Mouse (Mus musculus): ENCODE measurements around the gene Zc3h8. TPM values are rescaled to one million over a fixed set of nuclear protein-coding genes. Genes with fewer than 3 reads are reported as not detected.

Zc3h8 gene
- polyA plus RNA-seq (2016; fragmentation: Nextera tagmentation; extraction: Ambion mirVana) = 8.4 and 9.8 TPM in 2 replicates

DNA sequence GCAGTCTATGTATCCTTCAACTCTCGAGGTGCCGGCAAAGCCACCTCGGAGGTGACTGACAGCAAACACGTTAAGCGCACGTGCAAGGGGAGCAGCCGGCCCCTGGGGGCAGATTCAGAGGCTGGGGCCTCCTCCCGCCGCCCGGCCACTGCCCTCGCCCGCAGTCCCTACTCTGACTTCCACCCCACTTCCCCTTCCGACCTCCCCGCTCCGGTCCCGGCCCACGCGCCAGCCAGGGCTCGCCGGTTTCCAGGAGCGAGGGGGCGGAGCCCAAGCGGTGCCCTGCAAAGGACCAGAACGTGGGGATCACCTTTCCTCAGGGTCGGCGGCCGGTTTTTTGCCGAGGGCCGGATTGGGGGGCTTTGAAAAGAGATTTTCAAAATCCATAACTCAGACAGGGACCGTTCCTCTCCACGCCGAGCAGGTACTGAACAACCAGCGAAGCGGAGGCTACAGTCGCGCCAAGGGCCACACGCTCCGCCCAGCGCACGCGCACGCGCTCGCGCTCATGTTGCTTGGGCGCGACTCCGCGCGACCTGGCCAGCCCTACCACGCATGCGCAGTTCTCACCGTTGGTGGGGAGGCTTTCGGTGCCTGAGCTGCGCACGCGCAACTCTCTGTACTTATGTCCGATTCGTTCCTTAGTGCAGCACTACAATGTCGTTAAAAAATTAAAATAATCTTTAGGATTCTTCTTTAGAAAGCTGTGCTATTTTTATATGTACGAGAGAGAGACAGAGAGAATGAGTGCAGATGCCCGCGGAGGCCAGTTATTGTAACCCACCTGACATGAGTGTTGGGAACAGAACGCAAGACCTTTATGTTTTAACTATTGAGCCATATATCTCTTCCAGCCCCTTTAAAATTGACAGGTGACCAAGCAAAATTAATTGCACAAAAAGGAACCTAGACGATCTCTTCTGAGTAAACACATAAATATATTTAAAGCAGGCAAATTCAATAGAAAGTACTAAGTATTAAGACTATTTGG lies at the start of gene Zc3h8:
Gene Zc3h8, minus strand, starts transcription at position 540 of the 991 bp plus-strand sequence.
- WGBS = 2% methylated on average over 65 of the region's 65 CpGs

DNA sequence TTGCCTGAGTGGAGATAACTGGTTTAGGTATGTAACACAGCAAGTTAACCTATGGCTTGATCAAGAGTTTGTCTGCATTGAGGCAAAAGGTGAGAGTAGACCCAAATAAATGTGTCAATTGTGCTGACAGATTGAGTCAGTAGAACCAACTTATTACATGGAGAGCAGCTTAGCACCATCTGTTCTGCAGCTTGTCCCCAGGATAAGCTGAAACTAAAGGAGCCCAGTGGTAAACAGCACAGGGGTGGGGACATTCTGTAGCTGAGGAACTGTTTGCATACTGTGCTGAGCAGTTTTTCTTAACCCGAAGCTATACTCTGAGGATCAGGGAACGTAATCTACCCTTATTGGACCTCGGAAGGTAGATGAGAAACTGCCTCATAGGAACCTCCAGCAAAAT lies 40.9 kb upstream of the Zc3h8 start:
- no peaks in the 10 kb centered on the region for H3K27me3 ChIP-seq (replicated peaks; ENCODE audit: low read depth, poor library complexity, severe bottlenecking)
- H3K27ac ChIP-seq (replicated peaks) = no peak overlapping the region
- 89% methylated on average over 3 of the region's 3 CpGs for WGBS
- H3K36me3 ChIP-seq (replicated peaks) = no peaks in the 10 kb centered on the region
- H3K4me1 ChIP-seq = peaks cover 6% of the 10 kb centered on the region
- DNase-seq (ENCODE audit: low spot score) = no peak
- H3K4me3 ChIP-seq = no peak overlapping the region
- no peaks in the 10 kb centered on the region for H3K9me3 ChIP-seq

More for the DNA sequence above, at the start of gene Zc3h8:
- Histone ChIP-seq H3K4me3 (peak within 1 kb of the TSS; percentile 85), H3K27me3 (replicated peaks; ENCODE audit: low read depth, poor library complexity, severe bottlenecking) (no peaks in the 10 kb centered on the region), H3K36me3 (replicated peaks) (peaks cover 13% of the 10 kb centered on the region), H3K9me3 (no peaks in the 10 kb centered on the region), H3K27ac (replicated peaks) (peak within 1 kb of the TSS; percentile 93), H3K4me1 (peaks cover 7% of the 10 kb centered on the region)
- DNase-seq (ENCODE audit: low spot score) = peak; percentile 97

DNA sequence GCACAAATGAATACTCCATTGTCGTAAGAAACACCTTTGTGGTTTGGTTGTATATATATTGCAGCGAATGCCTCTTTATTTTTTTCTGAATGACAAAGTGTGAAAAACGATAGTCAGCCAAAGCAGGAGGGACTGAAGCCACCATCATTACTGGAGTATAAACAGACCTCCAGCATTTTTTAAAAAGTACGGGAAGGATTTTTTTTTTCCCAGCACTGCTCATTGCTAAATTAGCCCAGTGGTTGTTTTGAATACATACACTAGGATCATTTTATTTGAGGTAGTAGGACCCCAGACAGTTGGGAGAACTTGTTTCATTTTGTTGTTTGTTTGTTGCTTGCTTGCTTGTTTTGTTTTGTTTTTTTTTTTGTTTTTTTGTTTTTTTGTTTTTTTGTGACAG lies 31.7 kb upstream of the Zc3h8 start:
- no peak for DNase-seq (ENCODE audit: low spot score)
- WGBS = 77% methylated on average over 4 of the region's 4 CpGs
- H3K4me1 ChIP-seq = no peaks in the 10 kb centered on the region
- no peak overlapping the region for H3K27ac ChIP-seq (replicated peaks)
- no peak overlapping the region for H3K4me3 ChIP-seq
- H3K36me3 ChIP-seq (replicated peaks) = no peaks in the 10 kb centered on the region
- H3K9me3 ChIP-seq = no peaks in the 10 kb centered on the region
- H3K27me3 ChIP-seq (replicated peaks; ENCODE audit: low read depth, poor library complexity, severe bottlenecking) = no peaks in the 10 kb centered on the region

DNA sequence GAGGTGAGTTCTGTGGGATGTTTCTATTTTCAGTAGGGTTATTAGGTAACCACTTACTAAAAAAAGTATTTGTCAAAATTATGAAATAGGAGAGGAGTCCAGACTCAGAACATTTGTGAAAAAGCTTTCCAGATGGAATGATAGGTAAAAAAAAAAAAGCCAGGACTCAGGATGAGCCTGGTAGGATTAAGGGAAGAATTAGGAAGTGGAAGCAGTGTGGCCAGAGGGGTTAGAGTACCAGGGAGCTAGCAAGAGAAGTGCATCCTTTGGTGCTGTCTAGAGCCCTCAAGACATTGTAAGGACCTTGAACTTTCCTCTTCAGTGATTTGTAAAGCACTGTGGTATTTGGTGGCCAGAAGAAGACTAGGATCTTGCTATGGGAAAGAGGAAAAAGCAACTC lies 28.4 kb upstream of the Zc3h8 start:
- no peaks in the 10 kb centered on the region for H3K27me3 ChIP-seq (replicated peaks; ENCODE audit: low read depth, poor library complexity, severe bottlenecking)
- H3K4me1 ChIP-seq = peaks cover 10% of the 10 kb centered on the region; the same call in 1 of the 2 replicates
- H3K9me3 ChIP-seq = no peaks in the 10 kb centered on the region
- H3K4me3 ChIP-seq = no peak overlapping the region
- no peak for DNase-seq (ENCODE audit: low spot score)
- no peak overlapping the region for H3K27ac ChIP-seq (replicated peaks)
- no peaks in the 10 kb centered on the region for H3K36me3 ChIP-seq (replicated peaks)

DNA sequence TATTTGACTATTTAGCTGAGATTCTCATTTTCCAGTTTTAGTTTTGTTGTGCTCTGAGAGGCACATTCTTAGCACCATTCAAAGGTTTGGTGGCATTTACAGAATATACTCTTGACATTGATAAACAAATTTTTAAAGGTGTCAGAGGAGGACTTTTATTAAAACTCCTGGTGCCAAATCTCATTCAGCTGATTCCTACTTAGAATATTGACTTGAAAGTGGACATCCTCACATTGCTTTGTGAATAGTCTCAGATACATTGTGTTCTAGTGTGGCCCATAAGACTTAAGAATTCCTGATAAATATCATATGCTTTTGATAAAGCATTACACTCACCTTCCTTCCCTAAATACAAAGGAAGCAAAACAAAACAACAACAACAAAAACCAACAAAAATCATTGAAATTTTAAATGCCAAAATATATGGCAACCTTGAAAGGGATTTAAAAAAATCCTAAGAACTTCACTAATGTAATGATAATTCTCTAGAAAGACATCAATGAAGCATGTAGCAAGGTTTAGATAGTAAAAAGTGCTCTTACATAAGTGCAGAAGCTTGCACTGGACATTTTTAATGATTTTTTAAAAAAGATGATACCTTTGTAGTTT lies 24.7 kb upstream of the Zc3h8 start:
- Histone ChIP-seq H3K27me3 (replicated peaks; ENCODE audit: low read depth, poor library complexity, severe bottlenecking) (no peaks in the 10 kb centered on the region), H3K4me3 (peak overlapping the region; percentile 69), H3K27ac (replicated peaks) (peak overlapping the region; percentile 99), H3K36me3 (replicated peaks) (no peaks in the 10 kb centered on the region), H3K4me1 (peaks cover 21% of the 10 kb centered on the region), H3K9me3 (no peaks in the 10 kb centered on the region)
- DNase-seq (ENCODE audit: low spot score) = no peak

DNA sequence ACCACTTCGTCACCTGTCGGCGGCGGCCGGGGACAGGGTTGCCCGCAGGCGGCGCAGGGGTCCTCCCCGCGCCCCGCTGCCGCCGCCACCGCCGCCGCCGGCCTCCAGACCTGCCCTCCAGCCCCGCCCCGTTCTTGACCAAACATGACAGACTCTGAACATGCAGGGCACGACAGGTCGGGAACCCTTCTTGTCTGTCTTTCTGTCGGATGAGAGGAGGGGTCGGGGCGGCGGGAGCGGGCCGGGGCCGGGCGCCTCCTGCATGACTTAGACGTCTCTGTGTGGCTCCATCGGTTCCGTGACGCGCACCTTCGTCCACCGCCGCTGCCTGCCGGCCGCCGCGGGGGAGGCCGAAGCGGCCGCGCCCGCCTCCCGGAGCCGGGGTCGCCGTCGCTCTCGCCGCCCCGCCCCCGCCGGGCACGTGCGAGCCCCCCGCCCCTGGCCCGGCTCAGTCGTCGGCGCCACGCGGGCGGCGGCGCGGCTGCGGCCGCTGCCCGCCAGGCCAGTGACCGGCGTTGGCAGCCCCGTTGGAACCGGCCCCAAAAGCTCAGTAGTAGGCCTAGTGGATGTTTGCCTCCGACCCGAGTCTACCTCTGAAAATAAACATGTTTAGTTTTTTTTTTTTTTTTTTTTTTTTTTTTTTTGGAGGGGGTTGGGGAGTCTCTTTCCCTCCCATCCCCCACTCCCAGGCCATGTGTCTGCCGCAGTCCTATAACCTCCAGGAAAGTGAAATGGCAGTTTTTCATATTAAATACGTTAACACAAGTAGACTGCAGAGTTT lies 24.0 kb upstream of the Zc3h8 start, which contains the start of gene Gm10762:
Gene Gm10762, minus strand, starts transcription at position 65 of the 781 bp plus-strand sequence.
- Histone ChIP-seq H3K4me1 (peaks cover 21% of the 10 kb centered on the region), H3K36me3 (replicated peaks) (no peaks in the 10 kb centered on the region), H3K4me3 (peak within 1 kb of the TSS; percentile 69), H3K27me3 (replicated peaks; ENCODE audit: low read depth, poor library complexity, severe bottlenecking) (no peaks in the 10 kb centered on the region), H3K9me3 (no peaks in the 10 kb centered on the region), H3K27ac (replicated peaks) (peak within 1 kb of the TSS; percentile 99)
- 2% methylated on average over 80 of the region's 80 CpGs for WGBS
- DNase-seq (ENCODE audit: low spot score) = peak; percentile 90

DNA sequence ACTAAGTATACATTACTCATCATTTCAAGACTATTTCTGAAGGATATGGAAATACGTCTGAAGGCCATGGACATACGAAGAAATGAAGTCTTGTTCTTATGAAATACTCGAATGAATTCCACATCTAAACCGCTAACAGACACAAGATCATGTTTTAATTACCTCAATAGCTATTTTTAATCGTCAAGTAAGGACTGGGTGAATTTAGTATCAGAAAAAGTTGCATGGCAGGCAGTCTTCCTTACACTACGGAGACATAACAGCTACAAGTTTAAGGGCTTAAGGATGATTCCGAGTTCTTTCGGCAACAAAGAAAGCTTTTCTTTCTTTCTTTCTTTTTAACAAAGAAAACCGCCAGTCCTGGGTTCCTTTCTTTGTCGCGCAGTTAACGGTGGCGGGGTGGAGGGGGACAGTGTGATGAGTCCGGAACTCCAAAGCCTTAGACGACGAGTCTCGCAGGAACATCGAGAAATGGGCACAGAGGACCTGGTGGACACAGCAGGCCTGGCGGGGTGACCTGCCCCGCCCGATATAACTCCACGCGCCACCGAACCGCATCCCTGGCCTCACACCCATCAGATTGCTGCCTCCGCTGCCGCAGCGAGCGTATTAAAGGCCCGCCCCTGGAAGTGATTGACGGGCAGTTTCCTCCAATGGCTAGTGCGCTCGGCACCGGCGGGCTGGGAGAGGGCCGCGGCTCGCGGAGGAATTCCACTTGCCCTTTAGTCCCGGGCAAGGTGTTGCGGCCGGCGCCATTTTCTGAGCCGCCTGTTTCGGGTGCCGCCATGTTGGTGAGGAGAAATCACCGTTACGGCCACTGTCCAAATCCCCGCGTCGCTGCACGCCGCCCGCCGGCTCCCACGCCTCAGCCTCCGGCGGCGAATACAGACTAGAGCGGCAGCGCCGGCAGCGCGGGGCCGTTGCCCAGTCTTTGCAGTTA lies 23.0 kb upstream of the Zc3h8 start, which contains the start of gene Zc3h6:
Gene Zc3h6, plus strand, starts transcription at position 762 of the 940 bp plus-strand sequence.
- 2% methylated on average over 65 of the region's 65 CpGs for WGBS

DNA sequence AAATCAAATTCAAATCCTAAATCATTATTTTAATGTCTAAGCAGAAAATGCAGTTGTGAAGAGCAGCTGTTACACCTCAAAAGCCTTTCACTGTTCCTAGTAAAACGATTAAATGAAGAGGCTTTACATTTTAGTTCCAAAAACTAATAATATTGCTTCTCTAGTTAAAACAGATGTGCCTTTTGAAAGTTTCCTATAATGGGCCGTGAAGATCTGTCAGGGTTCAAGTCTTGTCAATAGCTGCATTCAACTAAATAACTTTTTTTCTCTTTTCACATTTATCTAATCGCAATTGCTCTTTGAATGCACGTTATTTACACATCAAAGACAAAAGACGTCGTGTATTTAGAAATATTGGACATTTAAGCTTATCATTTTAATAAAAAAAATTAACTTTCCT lies 22.4 kb upstream of the Zc3h8 start:
- H3K27me3 ChIP-seq (replicated peaks; ENCODE audit: low read depth, poor library complexity, severe bottlenecking) = no peaks in the 10 kb centered on the region
- DNase-seq (ENCODE audit: low spot score) = no peak
- no peaks in the 10 kb centered on the region for H3K36me3 ChIP-seq (replicated peaks)
- 24% methylated on average over 6 of the region's 6 CpGs for WGBS
- peaks cover 21% of the 10 kb centered on the region for H3K4me1 ChIP-seq
- peak overlapping the region; percentile 99 for H3K27ac ChIP-seq (replicated peaks)
- H3K4me3 ChIP-seq = peak overlapping the region; percentile 69
- H3K9me3 ChIP-seq = no peaks in the 10 kb centered on the region

More for the DNA sequence above, 23.0 kb upstream of the Zc3h8 start, which contains the start of gene Zc3h6:
- H3K27me3 ChIP-seq (replicated peaks; ENCODE audit: low read depth, poor library complexity, severe bottlenecking) = no peaks in the 10 kb centered on the region
- H3K4me1 ChIP-seq = peaks cover 21% of the 10 kb centered on the region
- H3K27ac ChIP-seq (replicated peaks) = peak within 1 kb of the TSS; percentile 99
- H3K4me3 ChIP-seq = peak within 1 kb of the TSS; percentile 69
- H3K9me3 ChIP-seq = no peaks in the 10 kb centered on the region
- DNase-seq (ENCODE audit: low spot score) = peak; percentile 99
- H3K36me3 ChIP-seq (replicated peaks) = no peaks in the 10 kb centered on the region

DNA sequence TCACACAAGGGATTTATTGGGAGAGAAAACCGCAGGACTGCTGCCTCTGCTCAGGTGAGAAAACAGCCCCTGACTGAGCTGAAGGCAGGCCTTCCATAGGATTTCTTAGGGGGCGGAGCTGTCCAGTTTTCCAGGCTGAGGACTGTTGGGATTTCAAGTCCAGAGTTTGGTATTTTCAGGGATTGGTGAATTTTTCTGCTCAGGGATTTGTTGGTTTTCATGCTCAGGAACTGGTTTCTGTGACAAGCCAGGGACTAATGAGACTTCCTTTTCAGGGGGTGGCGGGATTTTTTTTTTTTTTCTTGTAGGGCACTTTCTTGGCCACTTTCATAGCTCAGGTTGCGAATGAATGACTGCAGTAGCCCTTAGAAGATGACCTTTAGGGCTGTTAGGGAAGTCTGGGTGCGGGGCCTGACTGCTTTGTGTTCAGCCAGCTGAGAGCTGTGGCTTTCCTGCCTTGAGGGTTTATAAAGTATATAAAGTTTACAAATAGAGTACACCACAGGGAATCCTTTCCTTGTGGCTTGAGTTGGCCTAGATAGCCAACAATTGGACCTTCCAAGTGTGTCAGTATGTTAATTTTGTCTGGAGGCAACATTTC lies 21.7 kb upstream of the Zc3h8 start:
- no peaks in the 10 kb centered on the region for H3K36me3 ChIP-seq (replicated peaks)
- H3K27ac ChIP-seq (replicated peaks) = peak overlapping the region; percentile 99
- peak; percentile 33 for DNase-seq (ENCODE audit: low spot score)
- H3K27me3 ChIP-seq (replicated peaks; ENCODE audit: low read depth, poor library complexity, severe bottlenecking) = no peaks in the 10 kb centered on the region
- peak overlapping the region; percentile 69 for H3K4me3 ChIP-seq
- peaks cover 21% of the 10 kb centered on the region for H3K4me1 ChIP-seq
- WGBS = 33% methylated on average over 5 of the region's 5 CpGs
- no peaks in the 10 kb centered on the region for H3K9me3 ChIP-seq

DNA sequence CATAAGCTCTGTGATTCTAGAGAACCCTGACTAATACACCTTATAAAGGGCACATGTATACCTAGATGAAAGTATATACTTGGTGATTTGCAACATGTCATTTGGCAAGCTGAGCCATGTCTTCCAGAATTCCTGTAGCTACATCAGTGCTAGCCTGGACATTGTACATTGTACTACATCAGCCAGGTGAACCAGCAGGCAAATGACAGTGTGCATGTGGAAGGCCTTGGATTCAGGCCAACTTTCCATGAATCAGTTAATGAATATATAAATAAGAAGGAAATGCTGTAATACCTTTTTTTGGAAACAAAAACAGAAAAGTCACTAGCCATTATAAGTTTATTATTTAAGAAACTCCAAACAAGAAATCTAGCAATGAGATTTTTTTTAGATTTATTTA lies 10.3 kb upstream of the Zc3h8 start:
- Histone ChIP-seq H3K27me3 (replicated peaks; ENCODE audit: low read depth, poor library complexity, severe bottlenecking) (no peaks in the 10 kb centered on the region; the same call in 1 of the 2 replicates), H3K27ac (replicated peaks) (no peak overlapping the region), H3K9me3 (no peaks in the 10 kb centered on the region), H3K4me3 (no peak overlapping the region), H3K4me1 (no peaks in the 10 kb centered on the region), H3K36me3 (replicated peaks) (no peaks in the 10 kb centered on the region)
- no peak for DNase-seq (ENCODE audit: low spot score)

DNA sequence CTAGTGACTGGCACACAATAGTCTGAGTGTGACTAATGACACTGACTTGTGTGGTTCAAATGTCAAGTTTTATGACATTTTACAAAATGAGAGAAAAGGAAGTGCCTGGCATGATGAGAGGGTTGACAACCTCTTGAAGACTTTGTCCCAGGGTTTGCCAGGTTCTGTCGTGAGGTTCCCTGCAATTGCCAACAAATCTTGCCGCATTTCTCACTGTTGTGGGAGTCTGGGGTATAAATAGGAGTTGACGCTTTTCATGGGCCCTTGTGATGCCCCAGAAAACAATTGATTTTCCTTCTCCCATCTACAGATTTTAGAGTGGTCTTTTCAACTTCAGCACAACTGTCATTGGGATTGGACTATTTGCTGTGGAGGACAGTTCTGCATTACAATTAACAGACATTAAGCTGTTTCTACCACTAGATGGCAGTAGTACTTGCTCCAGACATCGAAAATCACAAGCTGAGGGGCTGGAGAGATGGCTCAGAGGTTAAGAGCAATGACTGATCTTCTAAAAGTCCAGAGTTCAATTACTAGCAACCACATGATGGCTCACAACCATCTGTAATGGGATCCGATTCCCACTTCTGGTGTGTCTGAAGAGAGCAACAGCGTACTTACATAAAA lies 4.2 kb upstream of the Zc3h8 start:
- WGBS = 33% methylated on average over 6 of the region's 6 CpGs
- H3K27me3 ChIP-seq (replicated peaks; ENCODE audit: low read depth, poor library complexity, severe bottlenecking) = no peaks in the 10 kb centered on the region; the same call in 1 of the 2 replicates
- peak; percentile 43 for DNase-seq (ENCODE audit: low spot score)

More for the DNA sequence above, 4.2 kb upstream of the Zc3h8 start:
- Histone ChIP-seq H3K4me1 (peaks cover under 1% of the 10 kb centered on the region), H3K36me3 (replicated peaks) (no peaks in the 10 kb centered on the region), H3K9me3 (no peaks in the 10 kb centered on the region), H3K4me3 (no peak overlapping the region), H3K27ac (replicated peaks) (no peak overlapping the region)
